Mouse (Mus musculus) hindbrain, embryonic 12.5 days (tissue): ENCODE measurements around the gene Zxdc. TPM values are rescaled to one million over a fixed set of nuclear protein-coding genes. Genes with fewer than 3 reads are reported as not detected.
A peak's percentile ranks its signal among the peaks of the same experiment; 100 is the strongest.

ENCODE experiments used
- ATAC-seq: fragments of 200-750 bp; cut with Nextera tagmentation; 2 replicates; pipeline ENCODE4 v1.8.0; 2017; ENCODE audit warnings: moderate TSS enrichment; ENCODE audit not compliant: low FRiP score
- H3K27ac ChIP-seq: fragments of 300-500 bp; sonication (generic); 2 replicates; pipeline ENCODE4 v1.5.1; 2016; ENCODE audit warnings: mild to moderate bottlenecking
- H3K27me3 ChIP-seq: fragments of 300-500 bp; sonication (generic); 2 replicates; pipeline ENCODE4 v1.6.1; 2016; ENCODE audit warnings: mild to moderate bottlenecking
- H3K36me3 ChIP-seq: fragments of 300-500 bp; sonication (generic); 2 replicates; pipeline ENCODE4 v1.6.1; 2016; ENCODE audit warnings: mild to moderate bottlenecking
- H3K4me1 ChIP-seq: fragments of 300-500 bp; sonication (generic); 2 replicates; pipeline ENCODE4 v1.6.1; 2016
- H3K4me2 ChIP-seq: fragments of 300-500 bp; sonication (generic); replicated peaks from 2 replicates; pipeline ENCODE4 v1.6.1; 2016; ENCODE audit warnings: mild to moderate bottlenecking
- H3K4me3 ChIP-seq: fragments of 300-500 bp; sonication (generic); 2 replicates; pipeline ENCODE4 v1.5.1; 2016; ENCODE audit warnings: mild to moderate bottlenecking
- H3K9ac ChIP-seq: fragments of 300-500 bp; sonication (generic); 2 replicates; pipeline ENCODE4 v1.6.1; 2016; ENCODE audit warnings: mild to moderate bottlenecking, moderate library complexity
- H3K9me3 ChIP-seq: fragments of 300-500 bp; sonication (generic); replicated peaks from 2 replicates; pipeline ENCODE4 v1.6.1; 2016; ENCODE audit warnings: mild to moderate bottlenecking
- WGBS: fragments of 180-500 bp; shearing (Covaris S2); methylation state at CpG from one replicate; pipeline ENCODE4 v1.1.7; 2016; 5-methylcytosine and 5-hydroxymethylcytosine counted together
- polyA plus RNA-seq: library from polyadenylated mRNA; unstranded; fragments of >200 nt; fragmentation: Nextera tagmentation; extraction: Ambion mirVana; gene quantifications from 2 replicates; pipeline ENCODE4 v1.2.1, GENCODE M21; 2016

Zxdc gene
- polyA plus RNA-seq, 1 experiment from 2014 or later, result 16.4 TPM

- no peak overlapping the region for H3K27ac ChIP-seq
- no peak overlapping the region for H3K4me3 ChIP-seq
- no peak for ATAC-seq
- H3K27me3 ChIP-seq, result no peaks in the 10 kb centered on the region
- H3K9me3 ChIP-seq, result no peaks in the 10 kb centered on the region
- no peak overlapping the region for H3K9ac ChIP-seq
- WGBS, result 69% methylated on average over 3 of the region's 3 CpGs
- no peaks in the 10 kb centered on the region for H3K4me1 ChIP-seq
- no peak overlapping the region for H3K4me2 ChIP-seq
- H3K36me3 ChIP-seq, result peaks cover 27% of the 10 kb centered on the region
These were observed 24.7 kb downstream of the Zxdc start for GRCm38 (mm10) chr6:90393948-90394347.

GRCm38 (mm10) chr6:90395751-90396150 lies 26.5 kb downstream of the Zxdc start:
- no peaks in the 10 kb centered on the region for H3K4me1 ChIP-seq
- H3K4me2 ChIP-seq, result no peak overlapping the region
- no peaks in the 10 kb centered on the region for H3K27me3 ChIP-seq
- peaks cover 27% of the 10 kb centered on the region for H3K36me3 ChIP-seq
- WGBS, result 93% methylated on average over 2 of the region's 2 CpGs
- no peaks in the 10 kb centered on the region for H3K9me3 ChIP-seq
- no peak overlapping the region for H3K9ac ChIP-seq
- ATAC-seq, result no peak
- H3K4me3 ChIP-seq, result no peak overlapping the region
- no peak overlapping the region for H3K27ac ChIP-seq

GRCm38 (mm10) chr6:90397291-90397690 lies 28.0 kb downstream of the Zxdc start:
- 92% methylated on average over 3 of the region's 3 CpGs for WGBS
- H3K4me1 ChIP-seq, result no peaks in the 10 kb centered on the region
- peaks cover 33% of the 10 kb centered on the region for H3K36me3 ChIP-seq

GRCm38 (mm10) chr6:90408632-90409031 lies 39.3 kb downstream of the Zxdc start:
- ATAC-seq, result no peak
- H3K9ac ChIP-seq, result no peak overlapping the region
- no peaks in the 10 kb centered on the region for H3K9me3 ChIP-seq
- no peak overlapping the region for H3K27ac ChIP-seq
- H3K4me2 ChIP-seq, result no peak overlapping the region
- H3K27me3 ChIP-seq, result no peaks in the 10 kb centered on the region
- no peaks in the 10 kb centered on the region for H3K4me1 ChIP-seq
- no peak overlapping the region for H3K4me3 ChIP-seq
- peaks cover 9% of the 10 kb centered on the region for H3K36me3 ChIP-seq

More at GRCm38 (mm10) chr6:90397291-90397690, 28.0 kb downstream of the Zxdc start:
- ATAC-seq, result no peak
- Histone ChIP-seq H3K27me3 (no peaks in the 10 kb centered on the region), H3K9ac (no peak overlapping the region), H3K4me3 (no peak overlapping the region), H3K27ac (no peak overlapping the region), H3K9me3 (no peaks in the 10 kb centered on the region), H3K4me2 (no peak overlapping the region)

- ATAC-seq, result no peak
- Histone ChIP-seq H3K27me3 (no peaks in the 10 kb centered on the region), H3K4me2 (no peak overlapping the region), H3K4me3 (no peak overlapping the region), H3K36me3 (no peaks in the 10 kb centered on the region), H3K4me1 (no peaks in the 10 kb centered on the region), H3K27ac (no peak overlapping the region), H3K9me3 (no peaks in the 10 kb centered on the region), H3K9ac (no peak overlapping the region)
- WGBS, result 90% methylated on average over 1 of the region's 1 CpGs
These were observed 41.7 kb downstream of the Zxdc start for GRCm38 (mm10) chr6:90410972-90411371.

GRCm38 (mm10) chr6:90411926-90412325 lies 42.6 kb downstream of the Zxdc start:
- Histone ChIP-seq H3K4me3 (no peak overlapping the region), H3K9me3 (no peaks in the 10 kb centered on the region), H3K27ac (no peak overlapping the region), H3K36me3 (no peaks in the 10 kb centered on the region), H3K4me1 (no peaks in the 10 kb centered on the region), H3K9ac (no peak overlapping the region), H3K27me3 (no peaks in the 10 kb centered on the region), H3K4me2 (no peak overlapping the region)
- 82% methylated on average over 7 of the region's 7 CpGs for WGBS
- ATAC-seq, result no peak

- Histone ChIP-seq H3K4me3 (peak overlapping the region; percentile 13), H3K36me3 (no peaks in the 10 kb centered on the region), H3K27ac (no peak overlapping the region; the same call in 1 of the 2 replicates), H3K4me2 (peak overlapping the region; percentile 48), H3K9me3 (no peaks in the 10 kb centered on the region), H3K4me1 (peaks cover under 1% of the 10 kb centered on the region; the same call in 1 of the 2 replicates), H3K27me3 (peaks cover 14% of the 10 kb centered on the region), H3K9ac (no peak overlapping the region; the same call in 1 of the 2 replicates)
- 5% methylated on average over 14 of the region's 14 CpGs for WGBS
- peak; percentile 86 for ATAC-seq
These were observed 53.3 kb downstream of the Zxdc start for GRCm38 (mm10) chr6:90422565-90422964.

- Histone ChIP-seq H3K36me3 (no peaks in the 10 kb centered on the region), H3K9ac (no peak overlapping the region), H3K27me3 (peaks cover 19% of the 10 kb centered on the region), H3K4me3 (no peak overlapping the region), H3K4me2 (no peak overlapping the region), H3K9me3 (no peaks in the 10 kb centered on the region), H3K4me1 (peaks cover 12% of the 10 kb centered on the region), H3K27ac (no peak overlapping the region)
- ATAC-seq, result no peak
- WGBS, result 79% methylated on average over 3 of the region's 3 CpGs
These were observed 56.1 kb downstream of the Zxdc start for GRCm38 (mm10) chr6:90425361-90425760.

- ATAC-seq, result no peak
- Histone ChIP-seq H3K4me1 (peaks cover 12% of the 10 kb centered on the region), H3K36me3 (no peaks in the 10 kb centered on the region), H3K9ac (no peak overlapping the region), H3K9me3 (no peaks in the 10 kb centered on the region), H3K4me2 (no peak overlapping the region), H3K27me3 (peaks cover 19% of the 10 kb centered on the region), H3K4me3 (no peak overlapping the region), H3K27ac (no peak overlapping the region)
- 91% methylated on average over 4 of the region's 4 CpGs for WGBS
These were observed 56.7 kb downstream of the Zxdc start for GRCm38 (mm10) chr6:90426003-90426402.

GRCm38 (mm10) chr6:90428380-90428974 lies 59.2 kb downstream of the Zxdc start, which contains the start of gene Cfap100:
Gene Cfap100 (minus strand): TSS chr6:90428797.
- under 1% methylated on average over 31 of the region's 31 CpGs for WGBS
- H3K9ac ChIP-seq, result peak within 1 kb of the TSS; percentile 70
- H3K4me3 ChIP-seq, result peak within 1 kb of the TSS; percentile 39
- peak; percentile 84 for ATAC-seq
- H3K27ac ChIP-seq, result peak within 1 kb of the TSS; percentile 62
- no peaks in the 10 kb centered on the region for H3K36me3 ChIP-seq
- H3K27me3 ChIP-seq, result peaks cover 19% of the 10 kb centered on the region
- peaks cover 12% of the 10 kb centered on the region for H3K4me1 ChIP-seq
- peak within 1 kb of the TSS; percentile 87 for H3K4me2 ChIP-seq
- H3K9me3 ChIP-seq, result no peaks in the 10 kb centered on the region

- no peak overlapping the region for H3K4me2 ChIP-seq
- H3K9ac ChIP-seq, result no peak overlapping the region
- ATAC-seq, result no peak
- H3K36me3 ChIP-seq, result no peaks in the 10 kb centered on the region
- H3K27me3 ChIP-seq, result peaks cover 19% of the 10 kb centered on the region
- peaks cover 12% of the 10 kb centered on the region for H3K4me1 ChIP-seq
- H3K27ac ChIP-seq, result no peak overlapping the region
- no peaks in the 10 kb centered on the region for H3K9me3 ChIP-seq
- WGBS, result 65% methylated on average over 14 of the region's 14 CpGs
- H3K4me3 ChIP-seq, result no peak overlapping the region
These were observed 60.6 kb downstream of the Zxdc start for GRCm38 (mm10) chr6:90429911-90430310.

GRCm38 (mm10) chr6:90431487-90431886 lies 62.2 kb downstream of the Zxdc start:
- 74% methylated on average over 2 of the region's 2 CpGs for WGBS
- Histone ChIP-seq H3K4me3 (no peak overlapping the region), H3K9ac (no peak overlapping the region), H3K4me1 (peaks cover 12% of the 10 kb centered on the region), H3K4me2 (no peak overlapping the region), H3K27me3 (peaks cover 15% of the 10 kb centered on the region), H3K9me3 (no peaks in the 10 kb centered on the region), H3K36me3 (no peaks in the 10 kb centered on the region), H3K27ac (no peak overlapping the region)
- ATAC-seq, result no peak

- Histone ChIP-seq H3K36me3 (no peaks in the 10 kb centered on the region), H3K9me3 (no peaks in the 10 kb centered on the region), H3K27ac (no peak overlapping the region), H3K9ac (no peak overlapping the region), H3K27me3 (no peaks in the 10 kb centered on the region), H3K4me1 (no peaks in the 10 kb centered on the region), H3K4me2 (no peak overlapping the region), H3K4me3 (no peak overlapping the region)
- 72% methylated on average over 3 of the region's 3 CpGs for WGBS
- ATAC-seq, result peak; percentile 54
These were observed 65.4 kb downstream of the Zxdc start for GRCm38 (mm10) chr6:90434687-90435086.
